In genomic region chr4:132198771-132199170, GRCm38 (mm10) we compare ENCODE assay signal across 25 mouse cellular contexts. TPM values are rescaled to one million over a fixed set of nuclear protein-coding genes. Genes with fewer than 3 reads are reported as not detected.
DNase-seq lines count a peak whose midpoint lies in the region; ATAC-seq and TF ChIP-seq lines count a peak whose summit lies in the region.
"Had no signal": no experiment of that assay in that cellular context is flagged by ENCODE, and none has a peak within 500 bp of the region (broad histone marks: within the 10 kb centered on the region; RNA-seq: fewer than 3 reads in every experiment).

No protein-coding gene starts in this region.

- H3K4me1 ChIP-seq in ES-E14 (ENCODE audit: control insufficient read depth in 2 of 2, insufficient read depth in 2 of 2, low read length in 2 of 2, poor library complexity in 1 of 2) = peaks cover 2% of the 10 kb centered on the region in 2 experiments; a peak in 2 of 4 replicates
- H3K4me1 ChIP-seq in liver, embryonic 16.5 days (ENCODE audit: control insufficient read depth, low read depth, low read length) = peaks cover 21% of the 10 kb centered on the region
- H3K4me1 ChIP-seq in limb, embryonic 10.5 days = no peaks in the 10 kb centered on the region

- H3K9me3 ChIP-seq in ES-E14 (ENCODE audit: control insufficient read depth, insufficient read depth, low read depth, low read length) = no peaks in the 10 kb centered on the region
- no peaks in the 10 kb centered on the region for H3K9me3 ChIP-seq in liver, embryonic 16.5 days (replicated peaks; ENCODE audit: control insufficient read depth, low read length)
- H3K9me3 ChIP-seq in limb, embryonic 10.5 days (replicated peaks) = no peaks in the 10 kb centered on the region
- H3K9me3 ChIP-seq: embryonic facial prominence, embryonic 10.5 days; embryonic facial prominence, embryonic 15.5 days; forebrain, embryonic 12.5 days; hindbrain, embryonic 12.5 days; limb, embryonic 13.5 days had no signal

- H3K4me3 ChIP-seq in gastrocnemius, adult 2 months = no peak overlapping the region; the same call in 1 of the 2 replicates
- no peak overlapping the region; the same call in 1 of the 2 replicates for H3K4me3 ChIP-seq in layer of hippocampus, adult 2 months
- H3K4me3 ChIP-seq in ES-E14 (ENCODE audit: insufficient read depth in 1 of 2, low read depth in 1 of 2, low read length in 2 of 2, poor library complexity in 1 of 2, severe bottlenecking in 1 of 2) = no peak overlapping the region
- H3K4me3 ChIP-seq in liver, embryonic 16.5 days (ENCODE audit: low read depth, low read length) = no peak overlapping the region
- no peak overlapping the region for H3K4me3 ChIP-seq in limb, embryonic 10.5 days
- H3K4me3 ChIP-seq: embryonic facial prominence, embryonic 10.5 days; embryonic facial prominence, embryonic 15.5 days; forebrain, embryonic 12.5 days; hindbrain, embryonic 12.5 days; limb, embryonic 13.5 days had no signal

- no peaks in the 10 kb centered on the region for H3K27me3 ChIP-seq in liver, embryonic 16.5 days (ENCODE audit: control insufficient read depth, insufficient read depth, low read depth, low read length)
- H3K27me3 ChIP-seq in limb, embryonic 10.5 days (ENCODE audit: low read depth, poor library complexity, severe bottlenecking) = no peaks in the 10 kb centered on the region
- H3K27me3 ChIP-seq: embryonic facial prominence, embryonic 15.5 days; forebrain, embryonic 12.5 days; hindbrain, embryonic 12.5 days; limb, embryonic 13.5 days had no signal

- DNase-seq in gastrocnemius, adult 2 months = no peak
- DNase-seq in gastrocnemius, postnatal 10 days = no peak
- DNase-seq in layer of hippocampus, adult 2 months (ENCODE audit: low spot score in 2 of 2) = no peak
- DNase-seq in layer of hippocampus, postnatal 25 days (ENCODE audit: extremely low spot score in 1 of 2, low spot score in 1 of 2) = no peak
- DNase-seq in ES-E14 (ENCODE audit: low read depth, low spot score) = no peak
- no peak for DNase-seq in right cerebral cortex, postnatal 25 days
- no peak for DNase-seq in limb, embryonic 10.5 days (ENCODE audit: low spot score)
- DNase-seq: cerebellum, adult 2 months; cerebellum, postnatal 14 days; forebrain, postnatal 0 days; gastrocnemius, postnatal 14 days; layer of hippocampus, adult 9-11 months had no signal

- in situ Hi-C loops in ES-E14 (cut with MboI; ENCODE audit: low sequenced_read_pairs in 2 of 2, unreplicated experiment in 2 of 2) = no loop called here

- TF ChIP-seq CTCF in gastrocnemius, adult 2 months (IDR thresholded peaks at IDR 0.05) = no peak
- no peak for TF ChIP-seq CTCF in layer of hippocampus, adult 2 months (conservative IDR thresholded peaks at IDR 0.05)

- H3K9ac ChIP-seq in ES-E14 (ENCODE audit: insufficient read depth, low read depth, low read length, poor library complexity, severe bottlenecking) = no peak overlapping the region
- no peak overlapping the region for H3K9ac ChIP-seq in liver, embryonic 16.5 days (ENCODE audit: low read depth, low read length)
- H3K9ac ChIP-seq: embryonic facial prominence, embryonic 15.5 days; forebrain, embryonic 12.5 days; forebrain, postnatal 0 days; hindbrain, embryonic 12.5 days; limb, embryonic 13.5 days; lung, embryonic 14.5 days had no signal

- peaks cover 6% of the 10 kb centered on the region for H3K36me3 ChIP-seq in ES-E14 (ENCODE audit: control insufficient read depth, insufficient read depth, low read length, poor library complexity, severe bottlenecking)
- peaks cover 8% of the 10 kb centered on the region for H3K36me3 ChIP-seq in liver, embryonic 16.5 days (ENCODE audit: control insufficient read depth, insufficient read depth)
- H3K36me3 ChIP-seq in limb, embryonic 10.5 days = peaks cover 97% of the 10 kb centered on the region

- peak overlapping the region; percentile 72 for H3K27ac ChIP-seq in gastrocnemius, adult 2 months
- peak overlapping the region; percentile 58 for H3K27ac ChIP-seq in layer of hippocampus, adult 2 months
- no peak overlapping the region for H3K27ac ChIP-seq in ES-E14 (ENCODE audit: insufficient read depth, low read depth, low read length, poor library complexity, severe bottlenecking)
- H3K27ac ChIP-seq in liver, embryonic 16.5 days (ENCODE audit: low read length) = peak overlapping the region; percentile 57; the same call in 1 of the 2 replicates
- H3K27ac ChIP-seq in limb, embryonic 10.5 days = no peak overlapping the region
- H3K27ac ChIP-seq: embryonic facial prominence, embryonic 10.5 days; embryonic facial prominence, embryonic 15.5 days; forebrain, embryonic 12.5 days; hindbrain, embryonic 12.5 days; kidney, postnatal 0 days; limb, embryonic 13.5 days had no signal

- H3K4me2 ChIP-seq in liver, embryonic 16.5 days (ENCODE audit: low read depth, low read length) = no peak overlapping the region
- H3K4me2 ChIP-seq: embryonic facial prominence, embryonic 15.5 days; forebrain, embryonic 12.5 days; hindbrain, embryonic 12.5 days; limb, embryonic 13.5 days; lung, embryonic 14.5 days; midbrain, embryonic 11.5 days had no signal

- intact Hi-C loops in gastrocnemius, adult 2 months (cut with DNase I) = no loop called here

- ATAC-seq in liver, embryonic 16.5 days (ENCODE audit: low read depth) = no peak
- ATAC-seq: forebrain, postnatal 0 days; midbrain, embryonic 16.5 days had no signal

TF ChIP-seq in ES-E14, 5 proteins besides CTCF, POLR2A, EP300 and RAD21:
- no peak for TF ChIP-seq CHD2 (IDR thresholded peaks at IDR 0.05; ENCODE audit: low read depth, low read length)
- TF ChIP-seq ZC3H11A (IDR thresholded peaks at IDR 0.05; ENCODE audit: borderline replicate concordance, low read depth, low read length) = no peak
- peak; percentile 96 for TF ChIP-seq MAFK (IDR thresholded peaks at IDR 0.05; ENCODE audit: insufficient read depth, low read depth, low read length)
- no peak for TF ChIP-seq ZNF384 (IDR thresholded peaks at IDR 0.05; ENCODE audit: low read depth, low read length)

RNA-seq across cellular contexts. Expression of gene Ythdf2, which starts 13.3 kb away (rescaled TPM):
- 10 to 100 TPM; 27.3 to 27.6 TPM for total RNA-seq in gastrocnemius, adult 2 months (2021)
- 10 to 100 TPM; 31.9 to 36.0 TPM for total RNA-seq in gastrocnemius, postnatal 10 days (2021)
- 10 to 100 TPM; 43.8 to 46.5 TPM for total RNA-seq in layer of hippocampus, adult 2 months (2021)
- total RNA-seq in layer of hippocampus, postnatal 25 days (2021) = 10 to 100 TPM; 42.6 to 47.9 TPM
- 56.1 and 67.7 TPM in 2 replicates for total RNA-seq in ES-E14 (2012; rRNA removed)
- polyA plus RNA-seq in liver, embryonic 16.5 days (2015; fragmentation: Nextera tagmentation; extraction: Ambion mirVana) = 24.9 and 28.5 TPM in 2 replicates
- polyA plus RNA-seq in limb, embryonic 10.5 days (2016; fragmentation: Nextera tagmentation; extraction: Ambion mirVana) = 151 TPM in 2 replicates

RNA-seq across cellular contexts. Expression of gene Oprd1, which starts 54.5 kb away (rescaled TPM):
- not detected for total RNA-seq in gastrocnemius, adult 2 months (2021)
- not detected for total RNA-seq in gastrocnemius, postnatal 10 days (2021)
- total RNA-seq in layer of hippocampus, adult 2 months (2021) = 10 to 100 TPM in 1 of 2 experiments, 1 to 10 TPM in 1; 9.2 to 10.4 TPM
- 10 to 100 TPM in 1 of 2 experiments, 1 to 10 TPM in 1; 10.0 to 11.2 TPM for total RNA-seq in layer of hippocampus, postnatal 25 days (2021)
- 0.62 and 0.79 TPM in 2 replicates for total RNA-seq in ES-E14 (2012; rRNA removed)
- polyA plus RNA-seq in liver, embryonic 16.5 days (2015; fragmentation: Nextera tagmentation; extraction: Ambion mirVana) = 0.02 and 0.04 TPM in 2 replicates
- polyA plus RNA-seq in limb, embryonic 10.5 days (2016; fragmentation: Nextera tagmentation; extraction: Ambion mirVana) = 0.16 and 0.19 TPM in 2 replicates
- total RNA-seq: granulocyte monocyte progenitor cell, adult 5-6 weeks; megakaryocyte, adult 5-6 weeks; neutrophil, adult 5-6 weeks had no signal

Comparison
In these comparisons a context has a peak if more than half of its experiments do, and no peak if none do; other contexts are left out.
1. H3K27ac ChIP-seq: peak in gastrocnemius, adult 2 months (single experiment), layer of hippocampus, adult 2 months (single experiment) and liver, embryonic 16.5 days (single experiment); none in ES-E14 (single experiment) and limb, embryonic 10.5 days (single experiment).